Mouse (Mus musculus) erythroblast, embryonic 14.5 days (primary cell): ENCODE results near the gene Zfp281.

Source experiments
- GATA1 ChIP-seq: IDR thresholded peaks from 2 replicates; pipeline ENCODE4 v1.6.1; 2012; ENCODE audit warnings: low read length, inconsistent platforms, mixed read lengths
- TAL1 ChIP-seq: IDR thresholded peaks from 3 replicates; pipeline ENCODE4 v1.6.1; 2012; ENCODE audit warnings: low read length, inconsistent platforms, mixed read lengths

DNA sequence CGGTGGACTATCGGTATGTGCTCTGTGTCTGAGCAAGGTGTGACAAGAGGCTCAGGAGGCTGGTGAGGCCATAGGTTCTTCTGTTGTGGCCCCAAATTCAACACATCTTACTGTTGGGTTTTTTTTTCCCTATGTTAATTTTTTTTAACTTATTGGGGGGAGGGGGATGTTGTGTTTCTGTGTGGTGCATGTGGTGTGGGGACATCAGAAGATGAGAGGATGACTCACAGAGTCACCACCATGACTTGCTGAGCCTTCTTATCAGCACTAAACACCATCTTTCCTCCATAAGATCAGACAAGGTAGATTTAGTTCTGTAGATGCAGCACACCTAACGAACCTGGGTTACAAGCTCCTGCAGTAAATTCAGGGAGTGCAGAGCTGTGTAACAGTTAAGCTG, 27.4 kb downstream of the Zfp281 start:
- no peak for TF ChIP-seq GATA1
- TF ChIP-seq TAL1, result no peak
